Mouse (Mus musculus) midbrain, postnatal 0 days (tissue): Measurements from ENCODE around the gene Mmp17. TPM values are rescaled to one million over a fixed set of nuclear protein-coding genes. Genes with fewer than 3 reads are reported as not detected.

Experiments used
- ATAC-seq: fragments of 200-750 bp; cut with Nextera tagmentation; 2 replicates; pipeline ENCODE4 v1.8.0; 2017; ENCODE audit warnings: moderate number of reproducible peaks, mild to moderate bottlenecking, moderate TSS enrichment, moderate library complexity; ENCODE audit not compliant: low FRiP score
- DNase-seq: peaks from one replicate; pipeline ENCODE4 v3.0.0-alpha.2; 2015; ENCODE audit warnings: low spot score
- H3K27ac ChIP-seq: fragments of 300-500 bp; sonication (generic); 2 replicates; pipeline ENCODE4 v1.5.1; 2014; ENCODE audit warnings: low read depth, mild to moderate bottlenecking, low read length, mixed read lengths
- H3K27me3 ChIP-seq: fragments of 300-500 bp; sonication (generic); 2 replicates; pipeline ENCODE4 v1.6.1; 2014; ENCODE audit warnings: low read length, control low read depth, mixed read lengths; ENCODE audit not compliant: insufficient read depth
- H3K36me3 ChIP-seq: fragments of 300-500 bp; sonication (generic); 2 replicates; pipeline ENCODE4 v1.6.1; 2014; ENCODE audit warnings: low read length, control low read depth, mixed read lengths; ENCODE audit not compliant: insufficient read depth
- H3K4me1 ChIP-seq: fragments of 300-500 bp; sonication (generic); 2 replicates; pipeline ENCODE4 v1.6.1; 2014; ENCODE audit warnings: mild to moderate bottlenecking, control low read depth, antibody characterized with exemption, low read length, mixed read lengths; ENCODE audit not compliant: insufficient read depth
- H3K4me2 ChIP-seq: fragments of 300-500 bp; sonication (generic); 2 replicates; pipeline ENCODE4 v1.6.1; 2014; ENCODE audit warnings: low read depth, mild to moderate bottlenecking, low read length, mixed read lengths; ENCODE audit not compliant: poor library complexity, severe bottlenecking
- H3K4me3 ChIP-seq: fragments of 300-500 bp; sonication (generic); 2 replicates; pipeline ENCODE4 v1.5.1; 2014; ENCODE audit warnings: low read depth, mild to moderate bottlenecking, low read length, moderate library complexity
- H3K9ac ChIP-seq: fragments of 300-500 bp; sonication (generic); replicated peaks from 2 replicates; pipeline ENCODE4 v1.6.1; 2014; ENCODE audit warnings: mild to moderate bottlenecking, low read length, moderate library complexity, mixed read lengths; ENCODE audit not compliant: poor library complexity, severe bottlenecking
- H3K9me3 ChIP-seq: fragments of 300-500 bp; sonication (generic); 2 replicates; pipeline ENCODE4 v1.6.1; 2016; ENCODE audit warnings: low read length, control low read depth
- CTCF ChIP-seq: IDR thresholded peaks from 2 replicates; pipeline ENCODE4 v1.5.1; 2016; ENCODE audit warnings: antibody characterized with exemption, mild to moderate bottlenecking
- WGBS: fragments of 180-500 bp; shearing (Covaris S2); extraction: QIAGEN DNeasy Blood & Tissue Kit; methylation state at CpG from one replicate; pipeline ENCODE4 v1.1.7; 2014; 5-methylcytosine and 5-hydroxymethylcytosine counted together
- polyA plus RNA-seq: library from polyadenylated mRNA; unstranded; fragments of >200 nt; fragmentation: Nextera tagmentation; extraction: Ambion mirVana; gene quantifications from 2 replicates; pipeline ENCODE4 v1.2.1, GENCODE M21; 2015
- total RNA-seq: library from RNA; depleted of rRNA; stranded (reverse); fragments of >200 nt; gene quantifications from 2 replicates; pipeline ENCODE4 v1.2.3, GENCODE M21; 2014

Mmp17 gene
- total and polyA plus RNA-seq, 2 experiments from 2014 or later, result 11.6 to 24.6 TPM

- TF ChIP-seq CTCF, result no peak
- ATAC-seq, result no peak
- Histone ChIP-seq H3K36me3 (no peaks in the 10 kb centered on the region), H3K4me3 (no peak overlapping the region), H3K9ac (no peak overlapping the region), H3K4me1 (peaks cover 4% of the 10 kb centered on the region; the same call in 1 of the 2 replicates), H3K27ac (no peak overlapping the region), H3K9me3 (no peaks in the 10 kb centered on the region), H3K27me3 (peaks cover 4% of the 10 kb centered on the region; the same call in 1 of the 2 replicates), H3K4me2 (no peak overlapping the region)
- DNase-seq, result no peak
- WGBS, result 83% methylated on average over 7 of the region's 7 CpGs
Observed at GRCm38 (mm10) chr5:129581015-129581414, 3.0 kb upstream of the Mmp17 start.

GRCm38 (mm10) chr5:129583331-129583730 lies 638 bp upstream of the Mmp17 start:
- Histone ChIP-seq H3K36me3 (no peaks in the 10 kb centered on the region), H3K4me1 (peaks cover 4% of the 10 kb centered on the region; the same call in 1 of the 2 replicates), H3K9me3 (no peaks in the 10 kb centered on the region), H3K4me3 (peak overlapping the region; percentile 63), H3K4me2 (peak overlapping the region; percentile 74), H3K27ac (no peak overlapping the region), H3K27me3 (peaks cover 4% of the 10 kb centered on the region; the same call in 1 of the 2 replicates), H3K9ac (peak overlapping the region; percentile 70)
- TF ChIP-seq CTCF, result no peak
- no peak for DNase-seq
- ATAC-seq, result no peak
- 4% methylated on average over 12 of the region's 12 CpGs for WGBS

- under 1% methylated on average over 64 of the region's 76 CpGs for WGBS
Observed at GRCm38 (mm10) chr5:129584583-129585541, 893 bp downstream of the Mmp17 start.

GRCm38 (mm10) chr5:129586016-129586415 lies 2.0 kb downstream of the Mmp17 start:
- peak overlapping the region; percentile 63 for H3K4me3 ChIP-seq
- H3K27ac ChIP-seq, result peak overlapping the region; percentile 4; the same call in 1 of the 2 replicates
- H3K4me1 ChIP-seq, result peaks cover 9% of the 10 kb centered on the region; the same call in 1 of the 2 replicates
- DNase-seq, result peak; percentile 88
- H3K36me3 ChIP-seq, result no peaks in the 10 kb centered on the region
- peak overlapping the region; percentile 51 for H3K9ac ChIP-seq
- peak; percentile 69 for ATAC-seq
- H3K9me3 ChIP-seq, result no peaks in the 10 kb centered on the region
- 0% methylated on average over 17 of the region's 17 CpGs for WGBS
- peak; percentile 96 for TF ChIP-seq CTCF
- H3K4me2 ChIP-seq, result peak overlapping the region; percentile 74
- H3K27me3 ChIP-seq, result no peaks in the 10 kb centered on the region

More at GRCm38 (mm10) chr5:129584583-129585541, 893 bp downstream of the Mmp17 start:
- peak; percentile 14; the same call in 1 of the 2 replicates for TF ChIP-seq CTCF
- H3K4me1 ChIP-seq, result peaks cover 4% of the 10 kb centered on the region; the same call in 1 of the 2 replicates
- DNase-seq, result peak; percentile 41
- no peaks in the 10 kb centered on the region for H3K36me3 ChIP-seq
- H3K4me2 ChIP-seq, result peak overlapping the region; percentile 74
- no peaks in the 10 kb centered on the region for H3K9me3 ChIP-seq
- peak overlapping the region; percentile 70 for H3K9ac ChIP-seq
- peak overlapping the region; percentile 63 for H3K4me3 ChIP-seq
- peak; percentile 24; the same call in 1 of the 2 replicates for ATAC-seq
- H3K27ac ChIP-seq, result peak overlapping the region; percentile 44; the same call in 1 of the 2 replicates
- H3K27me3 ChIP-seq, result peaks cover 4% of the 10 kb centered on the region; the same call in 1 of the 2 replicates

- Histone ChIP-seq H3K9ac (peak overlapping the region; percentile 51), H3K27me3 (no peaks in the 10 kb centered on the region), H3K36me3 (no peaks in the 10 kb centered on the region), H3K4me3 (peak overlapping the region; percentile 63), H3K9me3 (no peaks in the 10 kb centered on the region), H3K4me2 (peak overlapping the region; percentile 74), H3K27ac (peak overlapping the region; percentile 4; the same call in 1 of the 2 replicates), H3K4me1 (peaks cover 13% of the 10 kb centered on the region; the same call in 1 of the 2 replicates)
- peak; percentile 28; the same call in 1 of the 2 replicates for ATAC-seq
- DNase-seq, result no peak
- WGBS, result 26% methylated on average over 13 of the region's 13 CpGs
- no peak for TF ChIP-seq CTCF
Observed at GRCm38 (mm10) chr5:129586471-129586870, 2.5 kb downstream of the Mmp17 start.
